Mouse (Mus musculus): ENCODE results near the gene Ddah1. TPM values are rescaled to one million over a fixed set of nuclear protein-coding genes. Genes with fewer than 3 reads are reported as not detected.

Ddah1 gene
- polyA plus RNA-seq, 1 experiment from 2014 or later: 61.3 TPM

GRCm38 (mm10) chr3:145852041-145852440 lies 93.6 kb downstream of the Ddah1 start:
- peaks cover 12% of the 10 kb centered on the region for H3K4me1 ChIP-seq (replicated peaks)
- 0 out of 2 replicates have a peak, but pooled peaks cover 5% of the 10 kb centered on the region for H3K36me3 ChIP-seq
- H3K9ac ChIP-seq (replicated peaks): no peak overlapping the region
- no peak overlapping the region for H3K4me2 ChIP-seq (replicated peaks)
- H3K4me3 ChIP-seq (replicated peaks): no peak overlapping the region
- no peak for ATAC-seq
- H3K27me3 ChIP-seq: no peaks in the 10 kb centered on the region
- WGBS: 74% methylated on average over 5 of the region's 5 CpGs
- H3K27ac ChIP-seq: no peak overlapping the region
- no peaks in the 10 kb centered on the region for H3K9me3 ChIP-seq

- Histone ChIP-seq H3K9me3 (peaks cover 4% of the 10 kb centered on the region; the same call in 1 of the 2 replicates), H3K27ac (no peak overlapping the region), H3K9ac (replicated peaks) (no peak overlapping the region), H3K27me3 (no peaks in the 10 kb centered on the region), H3K4me3 (replicated peaks) (no peak overlapping the region), H3K4me1 (replicated peaks) (peaks cover 12% of the 10 kb centered on the region), H3K4me2 (replicated peaks) (no peak overlapping the region), H3K36me3 (peaks cover 5% of the 10 kb centered on the region; the same call in 1 of the 2 replicates)
- ATAC-seq: no peak
- WGBS: 97% methylated on average over 4 of the region's 4 CpGs
These were observed 94.3 kb downstream of the Ddah1 start for GRCm38 (mm10) chr3:145852800-145853199.

GRCm38 (mm10) chr3:145853713-145854112 lies 95.2 kb downstream of the Ddah1 start:
- Histone ChIP-seq H3K9me3 (peaks cover 4% of the 10 kb centered on the region; the same call in 1 of the 2 replicates), H3K27me3 (no peaks in the 10 kb centered on the region), H3K27ac (peak overlapping the region; percentile 39; the same call in 1 of the 2 replicates), H3K36me3 (peaks cover 5% of the 10 kb centered on the region; the same call in 1 of the 2 replicates), H3K4me1 (replicated peaks) (peaks cover 9% of the 10 kb centered on the region), H3K4me2 (replicated peaks) (no peak overlapping the region), H3K4me3 (replicated peaks) (no peak overlapping the region), H3K9ac (replicated peaks) (no peak overlapping the region)
- ATAC-seq: 0 out of 2 replicates have a peak, but pooled peaks have one; percentile 14
- 75% methylated on average over 4 of the region's 4 CpGs for whole genome bisulfite sequencing

- H3K27ac ChIP-seq: peak overlapping the region; percentile 61; the same call in 1 of the 2 replicates
- peak; percentile 93 for ATAC-seq
- H3K9me3 ChIP-seq: peaks cover 4% of the 10 kb centered on the region; the same call in 1 of the 2 replicates
- peaks cover 9% of the 10 kb centered on the region for H3K4me1 ChIP-seq (replicated peaks)
- H3K4me3 ChIP-seq (replicated peaks): no peak overlapping the region
- no peak overlapping the region for H3K4me2 ChIP-seq (replicated peaks)
- H3K9ac ChIP-seq (replicated peaks): no peak overlapping the region
- WGBS: 43% methylated on average over 5 of the region's 5 CpGs
- no peaks in the 10 kb centered on the region for H3K27me3 ChIP-seq
- peaks cover 5% of the 10 kb centered on the region; the same call in 1 of the 2 replicates for H3K36me3 ChIP-seq
These were observed 96.0 kb downstream of the Ddah1 start for GRCm38 (mm10) chr3:145854427-145854826.

GRCm38 (mm10) chr3:145855299-145855698 lies 96.8 kb downstream of the Ddah1 start:
- 94% methylated on average over 6 of the region's 6 CpGs for WGBS
- H3K27me3 ChIP-seq: no peaks in the 10 kb centered on the region
- H3K4me3 ChIP-seq (replicated peaks): no peak overlapping the region
- H3K9ac ChIP-seq (replicated peaks): no peak overlapping the region
- H3K36me3 ChIP-seq: peaks cover 5% of the 10 kb centered on the region; the same call in 1 of the 2 replicates
- H3K9me3 ChIP-seq: peaks cover 4% of the 10 kb centered on the region; the same call in 1 of the 2 replicates
- H3K4me1 ChIP-seq (replicated peaks): peaks cover 9% of the 10 kb centered on the region
- H3K4me2 ChIP-seq (replicated peaks): no peak overlapping the region
- no peak overlapping the region for H3K27ac ChIP-seq
- no peak for ATAC-seq

GRCm38 (mm10) chr3:145858388-145858787 lies 99.9 kb downstream of the Ddah1 start:
- no peak for ATAC-seq
- Histone ChIP-seq H3K27me3 (no peaks in the 10 kb centered on the region), H3K36me3 (no peaks in the 10 kb centered on the region; the same call in 1 of the 2 replicates), H3K9me3 (peaks cover 4% of the 10 kb centered on the region; the same call in 1 of the 2 replicates), H3K4me2 (replicated peaks) (no peak overlapping the region), H3K4me1 (replicated peaks) (peaks cover 9% of the 10 kb centered on the region), H3K9ac (replicated peaks) (no peak overlapping the region), H3K27ac (no peak overlapping the region), H3K4me3 (replicated peaks) (no peak overlapping the region)
- 91% methylated on average over 5 of the region's 5 CpGs for WGBS

- peaks cover 5% of the 10 kb centered on the region for H3K4me1 ChIP-seq (replicated peaks)
- no peaks in the 10 kb centered on the region; the same call in 1 of the 2 replicates for H3K36me3 ChIP-seq
- H3K4me2 ChIP-seq (replicated peaks): no peak overlapping the region
- H3K27ac ChIP-seq: no peak overlapping the region
- H3K9me3 ChIP-seq: peaks cover under 1% of the 10 kb centered on the region; the same call in 1 of the 2 replicates
- no peaks in the 10 kb centered on the region for H3K27me3 ChIP-seq
- 70% methylated on average over 4 of the region's 4 CpGs for WGBS
- no peak for ATAC-seq
- no peak overlapping the region for H3K4me3 ChIP-seq (replicated peaks)
- no peak overlapping the region for H3K9ac ChIP-seq (replicated peaks)
These were observed 104.0 kb downstream of the Ddah1 start for GRCm38 (mm10) chr3:145862521-145862920.

- ATAC-seq: no peak
- 64% methylated on average over 8 of the region's 8 CpGs for WGBS
- no peaks in the 10 kb centered on the region for H3K27me3 ChIP-seq
- H3K4me2 ChIP-seq (replicated peaks): no peak overlapping the region
- no peaks in the 10 kb centered on the region for H3K9me3 ChIP-seq
- H3K9ac ChIP-seq (replicated peaks): no peak overlapping the region
- no peak overlapping the region for H3K27ac ChIP-seq
- peaks cover 5% of the 10 kb centered on the region for H3K4me1 ChIP-seq (replicated peaks)
- H3K36me3 ChIP-seq: no peaks in the 10 kb centered on the region
- H3K4me3 ChIP-seq (replicated peaks): no peak overlapping the region
These were observed 105.7 kb downstream of the Ddah1 start for GRCm38 (mm10) chr3:145864033-145864712.

GRCm38 (mm10) chr3:145864713-145865233 lies 106.3 kb downstream of the Ddah1 start:
- Histone ChIP-seq H3K9ac (replicated peaks) (no peak overlapping the region), H3K4me1 (replicated peaks) (peaks cover 5% of the 10 kb centered on the region), H3K36me3 (no peaks in the 10 kb centered on the region), H3K27ac (peak overlapping the region; percentile 19; the same call in 1 of the 2 replicates), H3K27me3 (no peaks in the 10 kb centered on the region), H3K4me3 (replicated peaks) (no peak overlapping the region), H3K4me2 (replicated peaks) (no peak overlapping the region), H3K9me3 (no peaks in the 10 kb centered on the region)
- WGBS: 95% methylated on average over 7 of the region's 10 CpGs
- no peak for ATAC-seq

- H3K27me3 ChIP-seq: no peaks in the 10 kb centered on the region
- H3K4me1 ChIP-seq (replicated peaks): no peaks in the 10 kb centered on the region
- H3K27ac ChIP-seq: no peak overlapping the region
- WGBS: 93% methylated on average over 9 of the region's 9 CpGs
- H3K4me2 ChIP-seq (replicated peaks): no peak overlapping the region
- H3K9me3 ChIP-seq: no peaks in the 10 kb centered on the region
- H3K4me3 ChIP-seq (replicated peaks): no peak overlapping the region
- no peak for ATAC-seq
- no peak overlapping the region for H3K9ac ChIP-seq (replicated peaks)
- no peaks in the 10 kb centered on the region for H3K36me3 ChIP-seq
These were observed 114.2 kb downstream of the Ddah1 start for GRCm38 (mm10) chr3:145872680-145873079.

- no peaks in the 10 kb centered on the region for H3K9me3 ChIP-seq
- WGBS: 66% methylated on average over 1 of the region's 1 CpGs
- H3K4me3 ChIP-seq (replicated peaks): no peak overlapping the region
- no peaks in the 10 kb centered on the region for H3K36me3 ChIP-seq
- H3K4me1 ChIP-seq (replicated peaks): no peaks in the 10 kb centered on the region
- H3K9ac ChIP-seq (replicated peaks): no peak overlapping the region
- ATAC-seq: no peak
- no peak overlapping the region for H3K4me2 ChIP-seq (replicated peaks)
- H3K27me3 ChIP-seq: no peaks in the 10 kb centered on the region
- H3K27ac ChIP-seq: no peak overlapping the region
These were observed 114.8 kb downstream of the Ddah1 start for GRCm38 (mm10) chr3:145873271-145873670.

GRCm38 (mm10) chr3:145874126-145874525 lies 115.7 kb downstream of the Ddah1 start:
- H3K9ac ChIP-seq (replicated peaks): no peak overlapping the region
- H3K4me2 ChIP-seq (replicated peaks): no peak overlapping the region
- H3K36me3 ChIP-seq: no peaks in the 10 kb centered on the region
- H3K4me1 ChIP-seq (replicated peaks): no peaks in the 10 kb centered on the region
- 90% methylated on average over 4 of the region's 4 CpGs for WGBS
- H3K27me3 ChIP-seq: no peaks in the 10 kb centered on the region
- no peaks in the 10 kb centered on the region for H3K9me3 ChIP-seq
- H3K27ac ChIP-seq: no peak overlapping the region
- ATAC-seq: no peak
- H3K4me3 ChIP-seq (replicated peaks): no peak overlapping the region

Data from midbrain, embryonic 13.5 days (tissue).